Mouse (Mus musculus) midbrain, embryonic 14.5 days (tissue): ENCODE results near the gene Crhr1. TPM values are rescaled to one million over a fixed set of nuclear protein-coding genes. Genes with fewer than 3 reads are reported as not detected.
A peak's percentile ranks its signal among the peaks of the same experiment; 100 is the strongest.

Source experiments
- ATAC-seq: fragments of 200-750 bp; cut with Nextera tagmentation; 2 replicates; pipeline ENCODE4 v1.8.0; 2017; ENCODE audit warnings: moderate number of reproducible peaks, moderate library complexity; ENCODE audit not compliant: low FRiP score, low TSS enrichment
- DNase-seq: peaks from one replicate; pipeline ENCODE4 v3.0.0-alpha.2; 2015
- H3K27ac ChIP-seq: fragments of 300-500 bp; sonication (generic); replicated peaks from 2 replicates; pipeline ENCODE4 v1.5.1; 2014; ENCODE audit warnings: mild to moderate bottlenecking, low read depth, low read length, moderate library complexity
- H3K27me3 ChIP-seq: fragments of 300-500 bp; sonication (generic); 2 replicates; pipeline ENCODE4 v1.6.1; 2014; ENCODE audit warnings: low read length, control low read depth, mixed read lengths; ENCODE audit not compliant: control insufficient read depth, insufficient read depth
- H3K36me3 ChIP-seq: fragments of 300-500 bp; sonication (generic); 2 replicates; pipeline ENCODE4 v1.6.1; 2014; ENCODE audit warnings: low read length, control low read depth; ENCODE audit not compliant: control insufficient read depth, insufficient read depth
- H3K4me1 ChIP-seq: fragments of 300-500 bp; sonication (generic); 2 replicates; pipeline ENCODE4 v1.6.1; 2014; ENCODE audit warnings: mild to moderate bottlenecking, antibody characterized with exemption, low read length, control low read depth; ENCODE audit not compliant: control insufficient read depth, insufficient read depth
- H3K4me2 ChIP-seq: fragments of 300-500 bp; sonication (generic); 2 replicates; pipeline ENCODE4 v1.6.1; 2014; ENCODE audit warnings: mild to moderate bottlenecking, low read length, moderate library complexity
- H3K4me3 ChIP-seq: fragments of 300-500 bp; sonication (generic); replicated peaks from 2 replicates; pipeline ENCODE4 v1.5.1; 2014; ENCODE audit warnings: low read depth, low read length
- H3K9ac ChIP-seq: fragments of 300-500 bp; sonication (generic); replicated peaks from 2 replicates; pipeline ENCODE4 v1.6.1; 2014; ENCODE audit warnings: mild to moderate bottlenecking, low read length, moderate library complexity
- H3K9me3 ChIP-seq: fragments of 300-500 bp; sonication (generic); 2 replicates; pipeline ENCODE4 v1.6.1; 2016; ENCODE audit warnings: low read length, control low read depth, mixed read lengths; ENCODE audit not compliant: control insufficient read depth
- WGBS: fragments of 180-500 bp; shearing (Covaris S2); extraction: QIAGEN DNeasy Blood & Tissue Kit; methylation state at CpG from one replicate; pipeline ENCODE4 v1.1.7; 2014; 5-methylcytosine and 5-hydroxymethylcytosine counted together
- polyA plus RNA-seq: library from polyadenylated mRNA; unstranded; fragments of >200 nt; fragmentation: Nextera tagmentation; extraction: Ambion mirVana; gene quantifications from 2 replicates; pipeline ENCODE4 v1.2.1, GENCODE M21; 2014

Crhr1 gene
- polyA plus RNA-seq, 1 experiment from 2014 or later = 4.9 TPM

- Histone ChIP-seq H3K36me3 (no peaks in the 10 kb centered on the region), H3K9me3 (no peaks in the 10 kb centered on the region), H3K27ac (no peak overlapping the region), H3K27me3 (no peaks in the 10 kb centered on the region), H3K9ac (no peak overlapping the region), H3K4me3 (no peak overlapping the region), H3K4me2 (no peak overlapping the region), H3K4me1 (no peaks in the 10 kb centered on the region)
- 86% methylated on average over 3 of the region's 3 CpGs for WGBS
- no peak for ATAC-seq
- peak; percentile 50 for DNase-seq
Measured at GRCm38 (mm10) chr11:104124582-104124981, 8.1 kb upstream of the Crhr1 start.

GRCm38 (mm10) chr11:104129466-104129865, 3.2 kb upstream of the Crhr1 start:
- Histone ChIP-seq H3K36me3 (no peaks in the 10 kb centered on the region), H3K4me3 (no peak overlapping the region), H3K9ac (no peak overlapping the region), H3K27me3 (peaks cover 16% of the 10 kb centered on the region), H3K9me3 (no peaks in the 10 kb centered on the region), H3K4me1 (peaks cover 13% of the 10 kb centered on the region; the same call in 1 of the 2 replicates), H3K27ac (no peak overlapping the region), H3K4me2 (no peak overlapping the region)
- ATAC-seq (no peak), DNase-seq (no peak)
- WGBS = 81% methylated on average over 5 of the region's 5 CpGs

- peaks cover 13% of the 10 kb centered on the region; the same call in 1 of the 2 replicates for H3K4me1 ChIP-seq
- no peak overlapping the region for H3K4me3 ChIP-seq
- H3K9me3 ChIP-seq = no peaks in the 10 kb centered on the region
- peaks cover 26% of the 10 kb centered on the region for H3K27me3 ChIP-seq
- no peak for DNase-seq
- 76% methylated on average over 15 of the region's 15 CpGs for WGBS
- no peaks in the 10 kb centered on the region for H3K36me3 ChIP-seq
- no peak overlapping the region for H3K27ac ChIP-seq
- no peak for ATAC-seq
- no peak overlapping the region for H3K9ac ChIP-seq
- H3K4me2 ChIP-seq = 0 out of 2 replicates have a peak overlapping the region, but pooled peaks have one; percentile 95
Measured at GRCm38 (mm10) chr11:104130721-104131647, 1.7 kb upstream of the Crhr1 start.

- peaks cover 30% of the 10 kb centered on the region for H3K27me3 ChIP-seq
- ATAC-seq (peak; percentile 62; the same call in 1 of the 2 replicates), DNase-seq (peak; percentile 83)
- no peak overlapping the region for H3K27ac ChIP-seq
- peak overlapping the region; percentile 62 for H3K4me3 ChIP-seq
- H3K4me1 ChIP-seq = peaks cover 13% of the 10 kb centered on the region; the same call in 1 of the 2 replicates
- H3K9ac ChIP-seq = peak overlapping the region; percentile 74; the same call in 1 of the 2 replicates
- H3K4me2 ChIP-seq = peak overlapping the region; percentile 95
- H3K9me3 ChIP-seq = no peaks in the 10 kb centered on the region
- WGBS = under 1% methylated on average over 21 of the region's 21 CpGs
- H3K36me3 ChIP-seq = no peaks in the 10 kb centered on the region
Measured at GRCm38 (mm10) chr11:104131756-104132155, 899 bp upstream of the Crhr1 start.

- H3K4me1 ChIP-seq = peaks cover 13% of the 10 kb centered on the region; the same call in 1 of the 2 replicates
- H3K4me2 ChIP-seq = peak overlapping the region; percentile 95
- under 1% methylated on average over 47 of the region's 47 CpGs for WGBS
- no peak for ATAC-seq
- H3K27me3 ChIP-seq = peaks cover 30% of the 10 kb centered on the region
- H3K27ac ChIP-seq = no peak overlapping the region
- no peaks in the 10 kb centered on the region for H3K9me3 ChIP-seq
- peak; percentile 44 for DNase-seq
- H3K9ac ChIP-seq = peak overlapping the region; percentile 74
- no peaks in the 10 kb centered on the region for H3K36me3 ChIP-seq
- peak overlapping the region; percentile 62 for H3K4me3 ChIP-seq
Measured at GRCm38 (mm10) chr11:104133442-104133983, 858 bp downstream of the Crhr1 start.

GRCm38 (mm10) chr11:104138976-104139375, 6.3 kb downstream of the Crhr1 start:
- DNase-seq (no peak), ATAC-seq (no peak)
- Histone ChIP-seq H3K4me1 (0 out of 2 replicates have a peak, but pooled peaks cover under 1% of the 10 kb centered on the region), H3K9ac (no peak overlapping the region), H3K36me3 (no peaks in the 10 kb centered on the region), H3K4me2 (no peak overlapping the region), H3K9me3 (no peaks in the 10 kb centered on the region), H3K4me3 (no peak overlapping the region), H3K27me3 (peaks cover 18% of the 10 kb centered on the region), H3K27ac (no peak overlapping the region)
- WGBS = 76% methylated on average over 3 of the region's 3 CpGs

- 96% methylated on average over 1 of the region's 1 CpGs for WGBS
- no peak for DNase-seq
- no peak overlapping the region for H3K4me2 ChIP-seq
- no peak overlapping the region for H3K4me3 ChIP-seq
- H3K9ac ChIP-seq = no peak overlapping the region
- H3K9me3 ChIP-seq = no peaks in the 10 kb centered on the region
- no peaks in the 10 kb centered on the region for H3K36me3 ChIP-seq
- no peaks in the 10 kb centered on the region for H3K27me3 ChIP-seq
- no peaks in the 10 kb centered on the region for H3K4me1 ChIP-seq
- H3K27ac ChIP-seq = no peak overlapping the region
- no peak for ATAC-seq
Measured at GRCm38 (mm10) chr11:104144930-104145329, 12.3 kb downstream of the Crhr1 start.

GRCm38 (mm10) chr11:104148787-104149186, 16.1 kb downstream of the Crhr1 start:
- DNase-seq = no peak
- no peak for ATAC-seq
- Histone ChIP-seq H3K4me1 (no peaks in the 10 kb centered on the region), H3K9ac (no peak overlapping the region), H3K27ac (no peak overlapping the region), H3K9me3 (no peaks in the 10 kb centered on the region), H3K27me3 (no peaks in the 10 kb centered on the region), H3K4me2 (no peak overlapping the region), H3K36me3 (no peaks in the 10 kb centered on the region), H3K4me3 (no peak overlapping the region)
- WGBS = 66% methylated on average over 7 of the region's 7 CpGs
